Mouse (Mus musculus): ENCODE measurements around the gene Fam104a. TPM values are rescaled to one million over a fixed set of nuclear protein-coding genes. Genes with fewer than 3 reads are reported as not detected.

Fam104a gene
- total and polyA plus RNA-seq, 3 experiments, result 14.6 to 57.0 (median 35.3) TPM

DNA sequence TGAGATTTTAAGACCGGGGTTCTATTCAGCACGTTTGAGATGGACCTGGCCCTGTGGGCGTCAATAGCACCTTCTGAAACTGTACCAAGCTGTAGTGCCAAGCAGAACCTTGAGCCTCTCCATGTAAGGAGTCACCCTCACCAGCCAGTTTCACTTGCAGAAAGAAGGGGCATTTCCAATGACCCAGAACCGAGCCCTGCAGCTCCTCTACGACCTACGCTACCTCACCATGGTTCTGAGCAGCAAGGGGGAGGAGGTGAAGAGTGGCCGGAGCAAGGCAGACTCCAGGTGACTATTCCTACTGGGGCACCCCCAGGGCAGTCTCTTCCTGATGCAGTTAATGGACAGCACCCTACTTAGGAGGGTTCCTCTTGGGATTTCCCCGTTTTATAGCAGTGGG lies 25.6 kb downstream of the Fam104a start:
- Histone ChIP-seq H3K79me2 (replicated peaks; ENCODE audit: control insufficient read depth, extremely low read depth, insufficient read depth, poor library complexity, severe bottlenecking) (0 out of 2 replicates have a peak, but pooled peaks cover 3% of the 10 kb centered on the region), H3K9ac (ENCODE audit: insufficient read depth, low read depth) (no peak overlapping the region), H3K4me1 (ENCODE audit: control insufficient read depth in 1 of 2, insufficient read depth in 2 of 2) (peaks cover 0 to 10% of the 10 kb centered on the region in 2 experiments; a peak in 2 of 4 replicates), H3K4me3 (replicated peaks in 1 of 3; ENCODE audit: low read depth in 2 of 3, low read length in 2 of 3, poor library complexity in 1 of 3) (no peak overlapping the region), H3K27ac (ENCODE audit: insufficient read depth, low read depth) (no peak overlapping the region), H3K36me3 (replicated peaks in 1 of 2; ENCODE audit: control insufficient read depth in 1 of 2, insufficient read depth in 1 of 2, low read length in 1 of 2) (peaks cover 85 to 90% of the 10 kb centered on the region in 2 experiments), H3K4me2 (ENCODE audit: insufficient read depth, low read depth, poor library complexity, severe bottlenecking) (no peak overlapping the region), H3K9me3 (replicated peaks; ENCODE audit: low read length) (no peaks in the 10 kb centered on the region), H3K27me3 (replicated peaks) (no peaks in the 10 kb centered on the region)
- no peak for DNase-seq (ENCODE audit: extremely low read depth)
- in situ Hi-C loops (cut with MboI; ENCODE audit: low pct_ligation_motif_present, low pct_unique_long_range_greater_than_20kb, low sequenced_read_pairs), result no loop called here
- dilution Hi-C loops (cut with MboI; ENCODE audit: extremely low pct_ligation_motif_present, extremely low pct_unique_long_range_greater_than_20kb, low sequenced_read_pairs), result no loop called here
- TF ChIP-seq ELF1 (IDR thresholded peaks at IDR 0.05; ENCODE audit: low read depth, low read length) (no peak), SMC3 (IDR thresholded peaks at IDR 0.05; ENCODE audit: low read depth, low read length) (no peak), ZKSCAN1 (IDR thresholded peaks at IDR 0.05; ENCODE audit: borderline replicate concordance, low read depth, low read length) (no peak), JUND (conservative IDR thresholded peaks at IDR 0.05; ENCODE audit: low read depth, low read length) (no peak), HCFC1 (IDR thresholded peaks at IDR 0.05; ENCODE audit: low read depth, low read length) (no peak)

DNA sequence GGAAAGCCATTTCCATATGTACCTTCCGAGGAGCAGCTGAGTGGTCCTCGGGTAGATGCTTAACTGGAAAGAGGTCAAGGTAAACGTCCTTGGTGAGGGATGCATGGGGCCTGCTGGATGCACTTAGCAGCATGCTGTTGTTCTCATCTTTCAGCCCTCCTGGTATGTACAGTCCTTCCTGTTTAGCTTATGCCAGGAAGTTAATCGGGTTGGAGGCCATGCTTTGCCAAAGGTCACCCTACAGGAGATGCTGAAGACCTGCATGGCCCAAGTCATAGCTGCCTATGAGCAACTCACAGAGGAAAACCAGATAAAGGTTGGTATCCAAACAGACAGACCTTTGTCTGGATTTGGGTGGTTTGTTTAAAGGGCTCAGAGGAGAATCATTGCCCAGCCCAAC lies 26.7 kb downstream of the Fam104a start:
- no peak for TF ChIP-seq MEF2A (IDR thresholded peaks at IDR 0.05; ENCODE audit: borderline replicate concordance, low read depth, low read length)
- TF ChIP-seq NELFE (IDR thresholded peaks at IDR 0.05; ENCODE audit: low read depth, low read length), result no peak
- TF ChIP-seq MXI1 (IDR thresholded peaks at IDR 0.05; ENCODE audit: low read depth, low read length), result no peak
- no peak for TF ChIP-seq ELF1 (IDR thresholded peaks at IDR 0.05; ENCODE audit: low read depth, low read length)
- TF ChIP-seq SIN3A (IDR thresholded peaks at IDR 0.05; ENCODE audit: low read length), result no peak
- TF ChIP-seq KAT2A (IDR thresholded peaks at IDR 0.05; ENCODE audit: insufficient replicate concordance, low read length), result no peak
- H3K4me3 ChIP-seq (replicated peaks in 1 of 3; ENCODE audit: low read depth in 2 of 3, low read length in 2 of 3, poor library complexity in 1 of 3), result no peak overlapping the region
- H3K4me1 ChIP-seq (ENCODE audit: control insufficient read depth in 1 of 2, insufficient read depth in 2 of 2), result peaks cover 0 to 10% of the 10 kb centered on the region in 2 experiments; a peak in 2 of 4 replicates
- H3K9me3 ChIP-seq (replicated peaks; ENCODE audit: low read length), result no peaks in the 10 kb centered on the region
- no peak overlapping the region for H3K4me2 ChIP-seq (ENCODE audit: insufficient read depth, low read depth, poor library complexity, severe bottlenecking)
- in situ Hi-C loops (cut with MboI; ENCODE audit: low pct_ligation_motif_present, low pct_unique_long_range_greater_than_20kb, low sequenced_read_pairs) (no loop called here), dilution Hi-C loops (cut with MboI; ENCODE audit: extremely low pct_ligation_motif_present, extremely low pct_unique_long_range_greater_than_20kb, low sequenced_read_pairs) (no loop called here)
- H3K9ac ChIP-seq (ENCODE audit: insufficient read depth, low read depth), result no peak overlapping the region
- H3K36me3 ChIP-seq (replicated peaks in 1 of 2; ENCODE audit: control insufficient read depth in 1 of 2, insufficient read depth in 1 of 2, low read length in 1 of 2), result peaks cover 89 to 96% of the 10 kb centered on the region in 2 experiments
- H3K27me3 ChIP-seq (replicated peaks), result no peaks in the 10 kb centered on the region
- no peak overlapping the region for H3K27ac ChIP-seq (ENCODE audit: insufficient read depth, low read depth)
- no peak for DNase-seq (ENCODE audit: extremely low read depth)
- 0 out of 2 replicates have a peak, but pooled peaks cover 3% of the 10 kb centered on the region for H3K79me2 ChIP-seq (replicated peaks; ENCODE audit: control insufficient read depth, extremely low read depth, insufficient read depth, poor library complexity, severe bottlenecking)

DNA sequence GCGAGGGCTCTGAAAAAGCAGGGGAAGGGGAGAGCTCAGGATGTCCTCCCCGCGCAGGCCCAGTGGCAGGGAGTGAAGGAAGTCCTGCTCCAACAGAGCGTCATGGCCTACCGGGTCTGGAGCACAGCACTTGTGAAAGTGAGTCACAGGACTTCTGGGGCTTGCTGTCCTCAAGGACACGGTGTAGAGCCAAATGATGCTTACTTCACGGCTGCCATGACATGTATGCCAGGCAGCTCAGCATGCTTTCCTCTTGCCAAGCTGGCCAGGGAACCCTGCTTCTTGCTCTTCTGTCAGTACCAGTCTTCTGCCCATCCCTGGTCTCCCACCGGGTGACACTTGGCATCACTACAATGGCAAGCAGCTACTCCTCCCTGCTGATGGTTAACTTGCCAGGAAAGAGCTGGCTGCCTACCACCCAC lies 27.4 kb downstream of the Fam104a start:
- in situ Hi-C loops (cut with MboI; ENCODE audit: low pct_ligation_motif_present, low pct_unique_long_range_greater_than_20kb, low sequenced_read_pairs), result no loop called here

More for the DNA sequence above, 27.4 kb downstream of the Fam104a start:
- no peaks in the 10 kb centered on the region for H3K27me3 ChIP-seq (replicated peaks)
- TF ChIP-seq JUN (IDR thresholded peaks at IDR 0.05; ENCODE audit: insufficient read depth, low read depth, low read length) (no peak), NRF1 (IDR thresholded peaks at IDR 0.05; ENCODE audit: low read depth, low read length) (no peak), MAZ (IDR thresholded peaks at IDR 0.05; ENCODE audit: low read depth, low read length) (no peak), HCFC1 (IDR thresholded peaks at IDR 0.05; ENCODE audit: low read depth, low read length) (no peak), RCOR1 (conservative IDR thresholded peaks at IDR 0.05; ENCODE audit: low read depth, low read length) (no peak), USF2 (conservative IDR thresholded peaks at IDR 0.05; ENCODE audit: low read depth, low read length) (no peak), BHLHE40 (IDR thresholded peaks at IDR 0.05; ENCODE audit: low read depth, low read length) (no peak), ELF1 (IDR thresholded peaks at IDR 0.05; ENCODE audit: low read depth, low read length) (no peak), ZNF384 (IDR thresholded peaks at IDR 0.05; ENCODE audit: low read depth, low read length) (no peak), E2F4 (IDR thresholded peaks at IDR 0.05; ENCODE audit: insufficient replicate concordance, low read depth, low read length) (no peak), ETS1 (conservative IDR thresholded peaks at IDR 0.05; ENCODE audit: low read depth, low read length) (no peak), JUND (conservative IDR thresholded peaks at IDR 0.05; ENCODE audit: low read depth, low read length) (no peak), IRF4 (IDR thresholded peaks at IDR 0.05; ENCODE audit: low read depth, low read length) (no peak), MAFK (IDR thresholded peaks at IDR 0.05; ENCODE audit: insufficient replicate concordance, low read length) (no peak), CHD2 (IDR thresholded peaks at IDR 0.05; ENCODE audit: low read length) (no peak), EP300 (IDR thresholded peaks at IDR 0.05; ENCODE audit: low read length) (no peak), MYC (IDR thresholded peaks at IDR 0.05; ENCODE audit: low read depth, low read length) (no peak), MAX (IDR thresholded peaks at IDR 0.05; ENCODE audit: low read length) (no peak), KAT2A (IDR thresholded peaks at IDR 0.05; ENCODE audit: insufficient replicate concordance, low read length) (no peak)
- 0 out of 2 replicates have a peak, but pooled peaks cover 3% of the 10 kb centered on the region for H3K79me2 ChIP-seq (replicated peaks; ENCODE audit: control insufficient read depth, extremely low read depth, insufficient read depth, poor library complexity, severe bottlenecking)
- H3K9me3 ChIP-seq (replicated peaks; ENCODE audit: low read length), result no peaks in the 10 kb centered on the region
- H3K27ac ChIP-seq (ENCODE audit: insufficient read depth, low read depth), result no peak overlapping the region
- H3K9ac ChIP-seq (ENCODE audit: insufficient read depth, low read depth), result no peak overlapping the region
- H3K4me1 ChIP-seq (ENCODE audit: control insufficient read depth in 1 of 2, insufficient read depth in 2 of 2), result peaks cover 0 to 10% of the 10 kb centered on the region in 2 experiments; a peak in 2 of 4 replicates
- H3K4me2 ChIP-seq (ENCODE audit: insufficient read depth, low read depth, poor library complexity, severe bottlenecking), result no peak overlapping the region
- DNase-seq (ENCODE audit: extremely low read depth), result no peak
- peaks cover 89 to 96% of the 10 kb centered on the region in 2 experiments for H3K36me3 ChIP-seq (replicated peaks in 1 of 2; ENCODE audit: control insufficient read depth in 1 of 2, insufficient read depth in 1 of 2, low read length in 1 of 2)
- no peak overlapping the region for H3K4me3 ChIP-seq (replicated peaks in 1 of 3; ENCODE audit: low read depth in 2 of 3, low read length in 2 of 3, poor library complexity in 1 of 3)
- dilution Hi-C loops (cut with MboI; ENCODE audit: extremely low pct_ligation_motif_present, extremely low pct_unique_long_range_greater_than_20kb, low sequenced_read_pairs), result no loop called here
